Mouse (Mus musculus) right cerebral cortex, postnatal 25 days (tissue): ENCODE measurements around the gene Olfr430.
"Not testable (repeated sequence)": the region's sequence is repeated elsewhere in the genome, so short reads cannot be mapped to it uniquely, and the experiment has no call there.

ENCODE experiments used
- DNase-seq: peaks from one replicate; pipeline ENCODE4 v3.0.0; 2022

Gene Olfr430

GRCm38 (mm10) chr1:174066305-174066704 lies at the start of gene Olfr430:
Gene Olfr430, plus strand, starts transcription at chr1:174066605.
- no peak for DNase-seq

GRCm38 (mm10) chr1:174031698-174032097 lies 34.7 kb upstream of the Olfr430 start, which contains the start of gene Ifi205:
Gene Ifi205, minus strand, starts transcription at chr1:174031810.
- DNase-seq = no peak

DNA sequence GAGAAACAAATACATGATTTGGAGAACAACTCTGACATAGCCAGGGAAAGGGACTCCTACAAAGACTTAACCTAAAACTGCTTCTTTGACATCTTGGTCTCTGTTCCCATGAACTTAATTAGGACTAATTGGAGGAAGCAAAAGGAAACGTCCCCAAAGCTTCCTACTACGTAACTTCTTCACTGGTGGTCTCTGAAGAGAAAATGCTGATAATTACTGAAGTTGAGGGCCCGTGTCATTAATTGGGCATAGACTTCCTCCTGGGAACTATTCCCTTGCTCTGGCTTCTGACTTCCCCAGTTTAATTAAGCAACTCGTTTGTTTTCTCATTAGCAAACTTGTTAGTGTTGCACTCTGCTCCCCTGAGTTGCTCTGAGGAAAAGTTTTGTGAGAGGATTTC lies 30.6 kb upstream of the Olfr430 start:
- DNase-seq = no peak

GRCm38 (mm10) chr1:174038480-174038879 lies 27.9 kb upstream of the Olfr430 start:
- DNase-seq = no peak

- DNase-seq = no peak
Observed at GRCm38 (mm10) chr1:174040523-174041177, 25.8 kb upstream of the Olfr430 start, which contains the start of gene Olfr433. Gene Olfr433, plus strand, starts transcription at chr1:174040705.

- not testable (repeated sequence) for DNase-seq
Observed at GRCm38 (mm10) chr1:174042091-174042884, 24.1 kb upstream of the Olfr430 start.

- no peak for DNase-seq
Observed at GRCm38 (mm10) chr1:174044431-174044830, 22.0 kb upstream of the Olfr430 start.

- not testable (repeated sequence) for DNase-seq
Observed at GRCm38 (mm10) chr1:174048227-174048626, 18.2 kb upstream of the Olfr430 start.

GRCm38 (mm10) chr1:174048893-174049292 lies 17.5 kb upstream of the Olfr430 start, which contains the start of gene Olfr432:
Gene Olfr432, plus strand, starts transcription at chr1:174049205.
- no peak for DNase-seq

GRCm38 (mm10) chr1:174049357-174049756 lies 17.0 kb upstream of the Olfr430 start:
- not testable (repeated sequence) for DNase-seq

- no peak for DNase-seq
Observed at GRCm38 (mm10) chr1:174050532-174050931, 15.9 kb upstream of the Olfr430 start.

- DNase-seq = no peak
Observed at GRCm38 (mm10) chr1:174051515-174051914, 14.9 kb upstream of the Olfr430 start.

DNA sequence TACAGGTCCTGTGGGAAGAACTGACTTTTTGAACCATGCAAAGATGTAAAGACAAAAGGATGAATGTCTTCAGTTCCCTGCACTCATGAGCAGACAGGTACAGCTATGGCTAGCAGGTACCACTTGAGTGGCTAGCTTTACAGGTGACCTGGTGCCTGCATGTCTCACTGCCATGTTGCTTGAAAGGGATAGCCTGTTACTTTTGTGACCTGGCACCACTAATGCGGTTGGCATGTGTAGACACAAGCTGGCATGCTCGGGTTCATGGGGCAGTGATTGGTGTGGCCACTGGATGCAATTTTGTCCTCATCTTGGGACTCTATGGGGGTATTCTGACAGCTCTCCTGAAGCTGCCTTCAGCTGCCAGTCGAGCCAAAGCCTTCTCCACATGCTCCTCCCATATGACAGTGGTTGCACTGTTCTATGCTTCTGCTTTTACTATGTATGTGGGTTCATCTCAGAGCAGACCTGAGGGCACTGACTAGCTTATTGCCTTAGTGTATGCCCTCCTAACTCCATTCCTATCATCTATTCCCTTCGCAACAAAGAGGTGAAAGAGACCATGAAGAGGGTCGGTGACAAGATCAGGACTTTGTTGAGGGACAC lies 14.4 kb upstream of the Olfr430 start:
- no peak for DNase-seq

DNA sequence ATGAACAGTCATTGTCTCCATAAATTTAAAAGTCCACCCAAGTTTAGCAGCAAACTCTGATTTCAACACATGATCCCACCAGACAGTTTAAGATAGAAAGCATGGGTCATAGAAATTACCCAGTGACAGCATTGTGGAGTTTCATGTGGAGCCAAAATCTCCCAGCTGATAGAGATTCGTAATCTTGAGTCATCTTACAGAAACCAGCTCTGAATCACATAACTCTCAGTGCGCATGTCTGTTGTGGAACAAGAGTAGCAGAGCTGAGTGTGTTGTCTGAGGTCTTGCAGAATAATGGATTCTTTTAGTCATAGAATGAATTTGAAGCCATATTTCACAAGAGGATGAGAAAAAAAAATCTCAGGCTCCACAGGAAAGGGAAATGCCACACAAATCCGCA lies 13.4 kb upstream of the Olfr430 start:
- no peak for DNase-seq

GRCm38 (mm10) chr1:174055248-174055647 lies 11.2 kb upstream of the Olfr430 start:
- DNase-seq = no peak

- no peak for DNase-seq
Observed at GRCm38 (mm10) chr1:174084031-174084430, 17.6 kb downstream of the Olfr430 start, which contains the start of gene Olfr429. Gene Olfr429, plus strand, starts transcription at chr1:174084331.

GRCm38 (mm10) chr1:174096591-174096990 lies 30.2 kb downstream of the Olfr430 start, which contains the start of gene Olfr427:
Gene Olfr427, plus strand, starts transcription at chr1:174096891.
- DNase-seq = no peak

- DNase-seq = no peak
Observed at GRCm38 (mm10) chr1:174103735-174104134, 37.3 kb downstream of the Olfr430 start.

DNA sequence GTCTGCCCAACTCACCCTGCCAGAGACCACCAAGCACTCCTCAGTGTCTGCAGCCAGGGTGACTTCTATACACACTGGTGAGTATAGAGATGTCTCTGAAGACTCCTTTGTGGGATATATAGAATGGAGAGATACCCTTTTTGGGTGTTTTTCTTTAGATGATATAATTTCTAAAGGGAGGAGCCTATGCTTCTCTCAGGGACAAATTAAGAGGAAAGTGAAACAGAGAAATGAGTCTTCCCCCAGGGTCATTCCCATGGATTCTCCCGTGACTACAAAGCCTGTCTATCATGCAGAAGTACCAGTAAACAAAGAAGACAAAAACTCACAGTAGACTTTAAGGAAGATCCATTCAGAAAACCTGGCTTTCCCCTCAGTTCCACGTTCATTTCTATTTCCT lies 54.7 kb downstream of the Olfr430 start, which contains the start of gene Olfr231:
TSS of gene Olfr231 (minus strand) at position 101 of the 400 bp plus-strand sequence.
- no peak for DNase-seq
